Mouse (Mus musculus) brain, adult 2 months (tissue): ENCODE measurements around the gene Slc16a13.

Experiments used
- DNase-seq: peaks from one replicate; pipeline ENCODE4 v3.0.0; 2011; ENCODE audit warnings: low read depth, low spot score

The Slc16a13 gene

GRCm38 (mm10) chr11:70212423-70212822, 8.4 kb downstream of the Slc16a13 start, which contains the start of gene Slc16a11:
Gene Slc16a11, plus strand, starts transcription at chr11:70212752.
- DNase-seq = no peak

GRCm38 (mm10) chr11:70211972-70212371, 8.9 kb downstream of the Slc16a13 start:
- no peak for DNase-seq

DNA sequence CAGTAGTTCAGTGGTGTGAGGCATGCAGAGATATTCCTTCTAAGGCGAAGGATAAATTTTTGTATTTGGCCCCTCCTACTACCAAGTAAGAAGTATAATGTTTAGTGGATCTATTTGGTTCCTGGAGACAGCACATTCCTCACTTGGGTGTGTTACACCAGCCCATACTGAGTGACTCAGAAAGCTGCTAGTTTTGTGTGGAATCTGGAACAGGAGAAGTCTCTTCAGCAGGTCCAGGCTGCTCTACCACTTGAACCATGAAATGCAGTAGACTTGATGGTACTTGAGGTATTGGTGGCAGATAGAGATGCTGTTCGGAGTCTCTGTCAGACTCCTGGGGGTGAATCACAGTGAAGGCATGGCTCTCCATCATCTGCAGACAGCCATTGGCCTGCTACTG, 10.2 kb downstream of the Slc16a13 start:
- no peak for DNase-seq

DNA sequence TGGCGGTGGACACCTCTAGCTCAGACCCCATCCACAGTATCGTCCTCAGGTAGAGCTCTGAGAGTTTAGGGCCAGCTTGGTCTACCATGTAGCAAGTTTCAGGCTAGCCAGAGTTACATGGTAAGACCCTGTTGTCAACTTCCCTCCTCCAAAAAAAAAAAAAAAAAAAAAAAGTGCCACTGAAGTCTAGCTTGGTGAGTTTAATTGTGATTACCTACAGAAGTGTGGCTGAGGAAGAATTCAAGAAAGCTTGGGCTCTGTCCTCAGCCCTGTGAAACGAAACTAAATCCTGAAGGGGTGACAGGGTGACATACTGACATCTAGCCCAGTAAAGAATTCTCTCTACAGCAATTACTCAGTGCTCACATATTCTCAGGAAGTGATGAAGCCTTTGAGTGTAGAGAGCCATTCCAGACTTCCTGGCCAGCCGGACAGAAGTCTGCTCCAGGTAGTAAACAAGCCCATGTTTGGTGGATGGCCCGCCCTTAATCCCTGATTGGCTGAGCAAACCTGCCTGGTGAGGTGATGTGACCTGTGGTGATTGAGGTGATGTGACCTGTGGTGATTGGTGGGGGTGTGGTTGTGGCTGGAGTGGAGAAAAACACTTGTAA, 12.0 kb downstream of the Slc16a13 start:
- no peak for DNase-seq

DNA sequence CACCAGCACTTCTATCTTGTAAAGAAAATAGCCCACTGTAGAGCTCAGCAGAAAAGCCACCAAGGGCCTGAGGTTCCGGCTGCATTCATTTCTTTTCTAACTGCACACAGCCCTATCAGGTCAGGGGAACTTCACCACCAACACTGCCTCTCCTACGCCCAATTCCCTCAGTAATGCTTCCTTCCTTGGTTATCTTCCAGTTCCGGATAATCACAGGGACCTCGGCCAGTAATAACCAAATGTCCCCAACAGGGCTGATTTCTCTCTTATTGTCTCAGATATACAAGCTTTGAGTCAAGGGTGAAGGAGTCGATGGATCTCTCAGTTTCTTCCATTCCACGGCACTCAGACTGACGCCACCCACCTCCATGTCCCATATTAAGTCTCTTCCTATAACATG, 13.6 kb downstream of the Slc16a13 start:
- DNase-seq = no peak

DNA sequence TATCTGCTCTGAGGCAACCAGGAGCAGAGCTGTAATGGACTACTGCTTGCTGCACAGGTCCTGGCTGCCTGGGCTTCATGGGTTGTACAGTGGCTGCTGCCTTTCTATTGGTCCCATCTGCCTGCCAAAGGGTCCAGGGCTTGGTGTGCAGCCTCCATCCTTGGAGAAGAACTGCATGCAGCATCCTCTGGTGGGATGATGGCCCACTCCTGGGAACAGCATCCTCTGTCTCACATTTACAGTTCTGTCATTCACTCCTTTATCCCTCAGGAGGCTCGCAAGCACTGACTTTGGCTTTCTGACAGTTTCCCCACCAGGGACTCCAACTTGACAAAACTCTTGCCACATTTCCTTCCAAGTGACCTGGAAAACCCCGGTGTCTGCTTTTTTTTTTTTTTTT, 14.1 kb downstream of the Slc16a13 start:
- no peak for DNase-seq

DNA sequence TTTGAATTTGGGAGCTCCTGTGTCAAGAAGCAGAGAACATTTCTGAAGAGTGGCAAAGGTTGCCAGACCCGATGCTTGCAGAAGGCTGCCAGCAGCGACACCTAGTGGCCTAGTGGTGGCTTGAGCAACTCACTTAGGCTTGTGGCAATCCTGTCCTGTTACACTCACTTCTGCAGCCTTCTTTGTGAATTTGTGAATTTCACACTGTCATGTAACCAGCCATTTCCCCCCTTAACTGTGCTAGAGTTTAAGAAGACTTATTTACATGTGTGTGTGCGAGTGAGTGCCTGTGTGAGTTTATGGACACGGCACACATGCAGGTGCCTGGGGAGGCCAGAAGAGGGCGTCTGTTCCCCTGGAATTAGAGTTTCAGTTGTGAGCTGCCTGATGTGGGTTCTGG, 19.2 kb downstream of the Slc16a13 start:
- peak; percentile 90 for DNase-seq

GRCm38 (mm10) chr11:70200036-70200608, 20.7 kb downstream of the Slc16a13 start:
- no peak for DNase-seq

- DNase-seq = no peak
These were observed 21.8 kb downstream of the Slc16a13 start for GRCm38 (mm10) chr11:70199107-70199506.

DNA sequence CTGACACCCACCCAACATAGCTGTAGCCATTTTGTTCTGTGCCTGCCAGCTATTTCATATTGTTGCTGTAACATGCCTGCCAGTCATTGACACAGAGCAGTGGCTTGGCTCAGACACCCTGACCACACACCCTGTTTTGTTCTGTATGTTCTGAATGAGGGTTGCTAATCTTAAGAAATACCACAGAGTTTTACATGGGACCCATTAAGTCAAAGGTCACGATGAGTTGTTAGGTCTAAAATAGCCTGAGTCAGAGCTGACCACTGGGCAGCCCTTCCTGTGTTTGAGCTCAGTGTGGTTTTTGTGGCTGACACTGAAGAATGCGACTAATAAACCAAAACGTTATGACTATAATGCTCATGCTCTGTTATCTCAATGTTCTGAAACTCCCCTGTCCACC, 22.5 kb downstream of the Slc16a13 start:
- no peak for DNase-seq

DNA sequence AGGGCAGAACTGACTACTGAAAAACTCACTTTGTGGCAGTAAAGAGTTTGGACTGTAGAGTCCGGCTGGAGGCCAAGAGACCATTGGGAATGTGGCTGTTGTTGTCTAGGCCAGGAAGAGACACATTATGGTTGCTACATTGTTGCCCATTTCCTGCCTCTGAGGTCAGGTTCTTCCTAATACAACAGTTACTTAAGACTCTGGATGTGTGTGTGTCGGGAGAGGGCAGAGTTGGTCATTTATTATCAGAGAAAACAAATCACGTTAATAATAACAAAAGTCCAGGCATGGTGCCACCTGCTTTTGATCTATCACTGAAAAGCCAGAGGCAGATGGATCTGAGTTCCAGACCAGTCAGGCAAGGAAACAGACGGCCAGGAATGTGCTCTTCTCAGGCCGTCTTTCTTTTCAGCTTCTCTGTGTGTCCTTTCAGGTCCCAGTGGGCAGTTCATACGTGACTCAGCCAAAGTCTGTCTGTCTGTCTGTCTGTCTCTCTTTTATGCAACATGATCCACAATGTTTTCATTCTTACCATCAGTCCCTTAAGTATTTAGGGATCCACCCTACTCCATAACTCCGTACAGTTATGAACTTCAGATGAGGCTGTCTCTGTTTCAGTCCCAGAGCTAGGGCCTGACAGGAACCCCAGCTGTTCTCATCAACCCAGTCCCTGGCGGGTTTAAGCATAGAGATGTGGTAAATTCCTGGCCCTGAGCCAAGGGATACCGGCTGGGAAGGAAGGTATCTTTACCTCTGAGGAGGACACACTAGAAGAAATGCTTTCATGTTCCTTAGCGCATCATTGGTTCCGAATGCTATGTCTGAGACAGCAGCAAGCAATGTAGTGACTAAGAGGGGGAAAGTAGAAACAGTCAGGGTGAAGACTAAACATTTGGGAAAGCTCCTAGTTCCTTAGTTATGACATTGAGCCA, 27.2 kb downstream of the Slc16a13 start:
- no peak for DNase-seq

- DNase-seq = no peak
These were observed 28.7 kb downstream of the Slc16a13 start for GRCm38 (mm10) chr11:70192157-70192556.

GRCm38 (mm10) chr11:70191188-70191587, 29.7 kb downstream of the Slc16a13 start:
- peak; percentile 12 for DNase-seq

GRCm38 (mm10) chr11:70189319-70190134, 31.3 kb downstream of the Slc16a13 start:
- peak; percentile 33 for DNase-seq

DNA sequence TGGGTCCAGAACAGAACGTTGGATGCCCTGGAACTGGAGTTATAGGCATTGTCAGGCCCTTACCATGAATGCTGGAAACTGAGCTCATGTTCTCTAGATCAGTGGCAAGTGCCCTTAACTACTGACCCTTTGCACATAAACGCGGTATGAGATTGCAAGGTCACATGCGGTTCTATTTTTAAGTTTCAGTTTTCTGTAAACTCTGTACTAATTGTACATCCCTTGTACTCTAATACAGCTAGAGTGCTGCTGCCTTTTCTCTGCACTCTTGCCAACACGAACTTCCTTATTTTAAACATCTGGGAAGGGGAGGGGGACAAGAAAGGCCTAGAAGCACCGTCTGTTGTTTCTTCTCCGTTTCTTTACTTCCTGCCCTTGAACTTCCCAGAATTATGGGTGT, 35.7 kb downstream of the Slc16a13 start:
- DNase-seq = no peak

GRCm38 (mm10) chr11:70180496-70180895, 40.4 kb downstream of the Slc16a13 start:
- no peak for DNase-seq

DNA sequence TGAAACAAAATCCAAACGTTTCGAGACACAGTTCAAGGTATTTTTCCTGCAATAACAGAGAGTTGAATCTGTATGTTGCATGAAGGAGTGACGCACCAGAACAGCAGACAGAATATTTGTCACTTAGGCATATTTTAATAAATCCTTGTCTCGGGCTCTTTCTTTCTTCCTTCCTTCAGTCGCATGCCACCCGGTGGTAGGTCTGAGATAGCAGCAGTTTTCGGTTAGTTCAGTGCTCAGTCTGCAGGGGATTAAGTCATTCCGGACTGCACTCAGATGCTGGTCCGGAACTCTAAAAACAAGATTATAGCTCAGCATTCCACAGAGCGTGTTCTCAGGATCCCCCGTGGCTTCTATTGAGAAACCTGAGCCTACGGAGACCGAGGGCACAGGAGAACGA, 41.5 kb downstream of the Slc16a13 start:
- peak; percentile 74 for DNase-seq

DNA sequence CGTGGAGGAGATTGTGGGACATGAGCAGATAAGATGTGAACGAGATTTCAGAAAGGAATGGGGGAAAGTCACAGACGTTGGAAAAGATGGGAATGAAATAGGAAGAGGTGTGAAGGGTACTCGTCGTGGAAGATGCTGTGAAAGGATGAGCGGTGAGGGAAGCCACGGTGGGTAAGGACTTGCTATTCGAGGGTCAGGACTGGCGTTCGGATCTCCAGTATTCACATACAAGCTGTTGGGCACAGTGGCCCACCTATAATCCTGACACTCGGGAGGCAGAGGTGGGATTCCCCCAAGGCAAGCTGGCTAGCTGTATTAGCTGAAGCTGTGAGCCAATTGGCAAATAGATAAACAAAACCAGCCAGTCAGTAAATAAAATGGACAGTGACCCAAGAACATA, 42.1 kb downstream of the Slc16a13 start:
- no peak for DNase-seq

- no peak for DNase-seq
These were observed 42.6 kb downstream of the Slc16a13 start for GRCm38 (mm10) chr11:70178311-70178710.

GRCm38 (mm10) chr11:70177647-70178046, 43.2 kb downstream of the Slc16a13 start:
- DNase-seq = no peak

GRCm38 (mm10) chr11:70174491-70174890, 46.4 kb downstream of the Slc16a13 start:
- DNase-seq = no peak

DNA sequence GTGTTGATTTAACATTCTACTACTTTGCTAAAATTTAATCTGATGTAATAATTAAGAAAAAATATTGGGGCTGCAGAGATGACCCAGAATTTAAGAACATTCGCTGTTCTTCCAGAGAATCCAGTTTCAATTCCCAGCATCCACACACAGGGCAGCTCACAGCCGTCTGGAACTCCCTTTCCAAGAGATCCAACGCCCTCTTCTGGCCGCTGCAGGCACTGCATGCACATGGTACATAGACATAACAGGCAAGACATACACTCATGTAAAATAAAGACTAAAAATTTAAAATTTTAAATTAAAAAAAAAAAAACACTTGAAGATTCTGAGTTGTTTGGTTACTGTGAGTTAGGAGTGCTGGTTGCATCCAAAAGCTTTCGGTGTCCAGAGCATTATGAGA, 48.6 kb downstream of the Slc16a13 start:
- DNase-seq = no peak
